Mouse (Mus musculus) liver, embryonic 14.5 days (tissue): ENCODE data around the gene Rnf39.

ENCODE experiments used
- CTCF ChIP-seq: IDR thresholded peaks from 2 replicates; pipeline ENCODE4 v1.5.1; 2016; ENCODE audit warnings: antibody characterized with exemption, low read depth, control low read depth
- EP300 ChIP-seq: IDR thresholded peaks from 2 replicates; pipeline ENCODE4 v1.6.1; 2016; ENCODE audit warnings: antibody characterized with exemption, low read depth

GRCm38 (mm10) chr17:36899376-36899775 is 43.3 kb upstream of the Rnf39 start:
- no peak for TF ChIP-seq CTCF
- no peak for TF ChIP-seq EP300
